Mouse (Mus musculus) ES-E14 (cell line): ENCODE results near the gene Gpn1.

Experiments used
- CHD2 ChIP-seq: IDR thresholded peaks from 2 replicates; pipeline ENCODE4 v1.6.1; 2014; ENCODE audit warnings: mild to moderate bottlenecking, low read depth, low read length, inconsistent platforms
- HCFC1 ChIP-seq: IDR thresholded peaks from 2 replicates; pipeline ENCODE4 v1.6.1; 2012; ENCODE audit warnings: low read length, inconsistent platforms, borderline replicate concordance; ENCODE audit not compliant: insufficient read depth
- MAFK ChIP-seq: IDR thresholded peaks from 2 replicates; pipeline ENCODE4 v1.6.1; 2014; ENCODE audit warnings: mild to moderate bottlenecking, low read depth, low read length, inconsistent platforms; ENCODE audit not compliant: insufficient read depth
- ZC3H11A ChIP-seq: IDR thresholded peaks from 2 replicates; pipeline ENCODE4 v1.6.1; 2012; ENCODE audit warnings: low read depth, mild to moderate bottlenecking, inconsistent platforms, low read length, borderline replicate concordance

DNA sequence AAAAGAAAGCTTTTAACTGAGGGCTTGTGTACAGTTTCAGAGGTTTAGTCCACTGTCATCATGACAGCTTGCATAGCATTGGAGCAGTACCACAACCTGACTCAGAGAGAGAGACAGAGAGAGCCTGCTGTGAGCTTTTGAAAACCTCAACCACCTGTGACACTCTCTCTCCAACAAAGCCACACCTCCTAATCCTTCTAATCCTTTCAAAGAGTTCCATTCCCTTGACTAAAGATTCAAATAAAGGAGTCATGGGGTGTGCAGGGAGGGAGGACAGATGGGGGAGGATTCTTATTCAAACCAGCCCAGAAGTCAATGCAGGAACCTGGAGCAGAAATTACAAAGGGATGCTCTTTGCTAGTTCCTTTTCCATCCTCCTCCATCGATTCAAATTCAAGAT, 2.5 kb upstream of the Gpn1 start:
- TF ChIP-seq MAFK (no peak), CHD2 (no peak), ZC3H11A (no peak), HCFC1 (no peak)
